Mouse (Mus musculus): ENCODE measurements at regions not wholly inside any gene's neighbourhood (a gene's known extent, or its start where the extent isn't known, plus 50 kb on each side); places are given as distances from the start of the nearest gene placed in this dataset.

DNA sequence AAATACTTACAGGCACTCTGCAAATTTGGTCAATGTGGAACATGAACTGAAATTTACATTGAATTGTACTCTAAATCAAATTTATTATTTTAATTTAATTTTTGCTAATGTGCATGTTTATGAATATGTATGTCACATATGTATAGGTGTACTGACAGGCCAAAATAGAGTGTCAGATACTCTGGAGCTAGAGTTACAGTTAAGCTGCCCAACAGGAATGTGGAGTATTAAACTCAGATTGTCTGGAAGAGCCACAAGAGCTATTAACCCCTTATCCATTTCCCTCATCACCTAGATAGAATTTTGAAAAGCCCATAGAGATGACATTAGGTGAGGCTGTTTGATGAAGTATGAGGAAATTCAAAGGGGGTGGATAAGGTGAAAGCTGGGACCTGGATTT lies 607.5 kb upstream of the Dpp10 start:
- no peak for DNase-seq

DNA sequence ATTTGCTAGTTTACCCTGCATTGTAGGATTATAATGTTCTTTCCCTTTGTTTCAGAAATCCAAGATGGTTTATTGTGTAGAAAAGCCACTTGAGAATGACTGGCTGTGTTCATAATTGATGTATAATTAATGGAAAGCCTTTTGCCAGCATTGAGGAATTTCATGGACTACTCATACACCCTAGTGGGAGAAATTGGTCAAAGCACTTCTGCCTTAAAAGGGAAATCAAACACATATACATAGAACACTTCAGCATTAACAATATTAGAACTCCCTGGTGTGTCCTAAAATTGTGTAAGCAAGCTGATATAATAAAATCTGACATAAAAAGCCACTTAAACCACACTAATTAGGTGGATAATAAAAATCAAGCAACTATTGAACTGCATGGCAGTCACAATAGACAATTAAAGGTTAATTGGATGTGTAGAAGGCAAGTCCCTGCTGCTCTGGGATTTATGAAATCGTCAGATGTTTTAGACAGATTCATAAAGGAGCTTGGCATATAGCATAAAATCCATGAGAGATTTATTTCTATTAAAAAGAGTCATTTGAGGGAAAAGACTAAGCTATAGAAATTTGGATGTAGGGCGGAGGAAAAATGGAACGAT lies 607.0 kb upstream of the Dpp10 start:
- DNase-seq = no peak

DNA sequence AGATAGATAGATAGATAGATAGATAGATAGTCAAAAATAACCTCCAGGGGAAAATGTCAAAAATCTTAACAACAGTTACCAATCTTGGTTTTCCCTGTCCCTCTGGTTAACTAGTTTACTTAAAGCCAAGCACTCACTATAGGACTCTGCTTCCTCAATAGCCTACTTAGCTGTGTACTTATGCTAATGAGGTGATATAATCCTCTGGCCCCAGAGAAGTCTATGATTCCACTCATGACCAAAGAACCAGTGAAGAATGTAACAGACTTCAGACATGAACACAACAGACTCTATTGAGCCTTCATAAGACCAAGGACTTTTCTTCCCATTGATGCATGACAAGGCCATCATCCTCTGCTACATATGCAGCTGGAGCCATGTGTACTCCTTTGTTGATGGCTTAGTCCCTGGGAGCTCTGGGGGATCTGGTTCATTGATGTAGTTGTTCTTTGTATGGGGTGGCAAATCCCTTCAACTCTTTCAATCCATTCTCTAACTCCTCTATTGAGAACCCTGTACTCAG lies 589.9 kb upstream of the Dpp10 start:
- no peak for DNase-seq

DNA sequence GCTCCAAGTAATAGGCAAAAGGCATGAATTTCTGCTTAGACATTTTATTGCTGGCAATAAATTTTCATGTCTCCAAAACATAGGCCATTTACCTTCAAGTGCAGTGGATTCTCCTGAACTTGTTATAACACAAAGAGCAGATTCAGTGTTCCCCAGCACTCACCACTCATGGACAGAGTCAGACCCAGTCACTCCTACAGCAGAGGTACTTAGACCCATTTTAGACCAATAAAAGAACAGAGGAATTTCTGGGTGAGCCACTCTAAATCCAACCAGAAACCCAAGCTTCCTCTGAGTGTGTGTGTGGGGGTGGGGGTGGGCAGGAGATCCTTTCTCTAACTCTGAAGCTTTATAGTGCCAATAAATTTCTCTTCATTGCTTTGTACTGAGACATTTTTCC lies 584.7 kb upstream of the Dpp10 start:
- DNase-seq = no peak

DNA sequence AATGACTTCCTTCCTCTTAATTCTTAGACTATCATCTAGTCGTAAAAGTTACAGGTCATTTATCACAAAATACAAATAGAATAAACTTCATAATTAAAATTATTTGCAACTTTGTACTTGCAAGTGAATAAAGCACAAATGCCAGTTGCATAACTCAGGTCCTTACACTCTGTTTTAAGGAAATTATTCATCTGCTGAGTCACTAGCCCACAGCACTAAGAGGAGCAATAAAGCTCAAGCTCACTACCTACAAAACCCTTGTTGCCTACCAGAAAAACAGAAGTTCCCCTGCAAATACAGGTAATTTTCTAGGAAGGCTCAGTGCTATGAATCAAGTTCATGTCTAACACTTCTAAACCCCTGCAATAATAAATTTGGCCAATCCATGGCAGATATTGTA lies 539.3 kb upstream of the Dpp10 start:
- DNase-seq = no peak
